Mouse (Mus musculus): ENCODE results near the gene 6030498E09Rik. TPM values are rescaled to one million over a fixed set of nuclear protein-coding genes. Genes with fewer than 3 reads are reported as not detected.

The 6030498E09Rik gene
- polyA plus RNA-seq (2015; fragmentation: Nextera tagmentation; extraction: Ambion mirVana): not detected in 2 replicates

DNA sequence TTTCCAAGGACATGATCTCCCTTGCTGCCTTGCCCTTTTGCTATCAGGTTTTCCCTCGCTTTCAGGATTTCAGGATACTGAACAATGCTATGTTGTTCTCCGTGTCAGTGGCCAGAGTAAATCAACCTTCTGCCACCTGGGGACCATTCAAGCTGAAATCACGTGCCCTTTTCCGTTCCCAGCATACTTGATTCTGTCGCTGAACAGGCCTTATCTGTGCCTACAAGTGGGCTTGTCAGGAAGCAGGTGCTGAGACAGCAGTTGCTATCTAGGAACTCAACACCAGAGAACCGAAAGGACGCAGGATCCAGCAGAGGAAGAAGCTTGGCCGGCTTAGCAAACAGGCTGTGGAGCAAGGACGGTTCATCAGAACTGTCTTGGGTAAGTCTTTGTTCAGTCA, at the start of gene 6030498E09Rik:
6030498E09Rik (plus strand) TSS at position 194 of the 400 bp plus-strand sequence.
- Histone ChIP-seq H3K9ac (no peak within 1 kb of the TSS), H3K4me1 (no peaks in the 10 kb centered on the region), H3K27me3 (replicated peaks) (no peaks in the 10 kb centered on the region), H3K36me3 (replicated peaks) (no peaks in the 10 kb centered on the region), H3K27ac (no peak within 1 kb of the TSS), H3K9me3 (no peaks in the 10 kb centered on the region), H3K4me3 (no peak within 1 kb of the TSS), H3K4me2 (no peak within 1 kb of the TSS)
- WGBS: 74% methylated on average over 9 of the region's 9 CpGs
- ATAC-seq (replicated peaks): no peak

DNA sequence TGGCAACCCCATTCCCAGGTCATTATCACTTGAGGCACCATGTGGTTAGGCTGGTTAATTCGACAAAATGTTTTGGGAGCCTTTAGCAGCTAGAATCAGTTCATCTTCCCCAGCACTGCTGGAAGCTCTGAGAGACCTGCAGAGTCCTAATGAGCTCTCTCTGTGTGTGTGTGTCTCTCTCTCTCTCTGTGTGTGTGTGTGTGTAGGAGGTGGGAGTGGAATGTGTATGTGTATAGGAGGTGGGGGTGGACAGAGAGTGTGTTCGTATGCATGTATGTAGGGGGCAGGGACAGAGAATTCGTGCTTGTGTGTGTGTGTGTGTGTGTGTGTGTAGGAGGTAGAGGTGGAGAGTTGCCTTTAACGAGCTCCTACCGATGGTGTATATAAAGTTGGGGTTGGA, 42.4 kb upstream of the 6030498E09Rik start:
- Histone ChIP-seq H3K27me3 (replicated peaks) (no peaks in the 10 kb centered on the region), H3K9me3 (no peaks in the 10 kb centered on the region), H3K9ac (no peak overlapping the region), H3K4me2 (no peak overlapping the region), H3K27ac (no peak overlapping the region), H3K4me1 (no peaks in the 10 kb centered on the region), H3K36me3 (replicated peaks) (no peaks in the 10 kb centered on the region), H3K4me3 (no peak overlapping the region)
- WGBS: 40% methylated on average over 5 of the region's 5 CpGs
- ATAC-seq (replicated peaks): no peak

DNA sequence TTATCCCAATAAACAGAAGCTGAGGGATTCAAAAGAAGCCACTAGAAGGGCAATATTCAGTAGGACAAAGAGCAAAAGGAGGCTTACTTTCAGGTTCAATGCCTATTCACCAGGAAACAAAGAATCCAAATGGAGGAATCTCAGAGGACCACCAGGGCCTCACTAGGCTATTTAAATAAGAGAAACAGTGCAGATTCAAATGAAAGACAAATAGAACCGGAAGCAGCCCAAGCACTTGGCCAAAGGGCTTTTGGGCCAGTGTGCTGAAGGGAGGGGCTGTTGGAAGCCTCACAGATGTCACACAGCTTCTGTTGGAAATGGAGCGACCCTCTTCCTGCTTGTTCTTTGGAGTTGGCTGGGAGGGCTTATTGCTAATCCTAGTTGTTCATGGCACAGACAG, 41.8 kb upstream of the 6030498E09Rik start:
- H3K4me3 ChIP-seq: no peak overlapping the region
- H3K36me3 ChIP-seq (replicated peaks): no peaks in the 10 kb centered on the region
- no peak overlapping the region for H3K9ac ChIP-seq
- no peak overlapping the region for H3K27ac ChIP-seq
- WGBS: 43% methylated on average over 2 of the region's 2 CpGs
- ATAC-seq (replicated peaks): 0 out of 2 replicates have a peak, but pooled peaks have one; percentile 22
- H3K27me3 ChIP-seq (replicated peaks): no peaks in the 10 kb centered on the region
- H3K9me3 ChIP-seq: no peaks in the 10 kb centered on the region
- no peaks in the 10 kb centered on the region for H3K4me1 ChIP-seq
- H3K4me2 ChIP-seq: no peak overlapping the region

DNA sequence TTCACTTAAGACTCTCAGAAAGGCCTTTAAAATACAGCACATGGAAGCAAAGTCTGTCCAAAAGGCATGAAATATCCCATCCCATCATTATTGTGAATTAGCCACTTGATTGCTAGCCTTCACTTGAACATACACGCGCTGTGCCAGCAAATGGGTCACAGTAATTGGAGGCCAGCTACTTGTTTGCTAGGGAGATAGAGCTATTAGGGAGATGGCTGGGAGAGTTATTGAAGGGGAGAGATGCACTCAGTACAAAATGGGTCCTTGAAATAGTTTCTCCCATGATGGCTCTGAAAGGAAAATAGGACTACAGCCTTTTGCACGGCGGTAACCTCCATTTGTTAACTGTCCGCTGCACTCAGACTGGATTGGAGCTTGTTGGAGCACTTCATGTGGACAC, 38.8 kb upstream of the 6030498E09Rik start:
- no peak for ATAC-seq (replicated peaks)
- no peaks in the 10 kb centered on the region for H3K27me3 ChIP-seq (replicated peaks)
- no peak overlapping the region for H3K9ac ChIP-seq
- H3K27ac ChIP-seq: no peak overlapping the region
- 92% methylated on average over 5 of the region's 5 CpGs for WGBS
- no peak overlapping the region for H3K4me3 ChIP-seq
- no peaks in the 10 kb centered on the region for H3K36me3 ChIP-seq (replicated peaks)
- H3K4me2 ChIP-seq: no peak overlapping the region
- no peaks in the 10 kb centered on the region for H3K4me1 ChIP-seq
- H3K9me3 ChIP-seq: no peaks in the 10 kb centered on the region

GRCm38 (mm10) chrX:38734916-38735880, 37.3 kb upstream of the 6030498E09Rik start:
- peak overlapping the region; percentile 28; the same call in 1 of the 2 replicates for H3K27ac ChIP-seq
- ATAC-seq (replicated peaks): peak; percentile 50; the same call in 1 of the 2 replicates
- 50% methylated on average over 13 of the region's 13 CpGs for WGBS
- H3K4me1 ChIP-seq: no peaks in the 10 kb centered on the region
- H3K4me2 ChIP-seq: no peak overlapping the region
- no peak overlapping the region for H3K9ac ChIP-seq
- no peak overlapping the region for H3K4me3 ChIP-seq
- H3K9me3 ChIP-seq: no peaks in the 10 kb centered on the region
- no peaks in the 10 kb centered on the region for H3K27me3 ChIP-seq (replicated peaks)
- H3K36me3 ChIP-seq (replicated peaks): no peaks in the 10 kb centered on the region

DNA sequence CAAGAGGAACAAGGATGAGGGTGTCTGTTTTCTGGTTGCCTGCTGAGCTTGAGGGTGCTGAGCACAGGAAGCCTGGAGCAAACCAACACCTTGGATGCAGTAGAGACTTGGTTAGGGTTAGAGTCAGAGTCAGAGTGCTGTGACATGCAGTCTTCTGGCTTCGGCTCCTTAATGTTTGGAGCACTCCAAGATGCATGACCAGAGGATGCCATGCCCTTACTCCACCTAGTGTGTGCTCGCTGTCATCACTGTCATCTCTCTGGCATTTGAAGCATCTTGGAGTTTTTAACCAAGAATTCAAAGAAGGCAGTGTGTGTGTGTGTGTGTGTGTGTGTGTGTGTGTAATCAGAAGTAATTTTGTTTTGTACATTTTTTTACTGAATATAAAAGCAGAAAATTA, 1.0 kb upstream of the 6030498E09Rik start:
- no peaks in the 10 kb centered on the region for H3K4me1 ChIP-seq
- H3K9me3 ChIP-seq: no peaks in the 10 kb centered on the region
- H3K27me3 ChIP-seq (replicated peaks): no peaks in the 10 kb centered on the region
- no peak overlapping the region for H3K4me2 ChIP-seq
- H3K9ac ChIP-seq: no peak overlapping the region
- H3K4me3 ChIP-seq: no peak overlapping the region
- WGBS: 85% methylated on average over 2 of the region's 2 CpGs
- ATAC-seq (replicated peaks): 0 out of 2 replicates have a peak, but pooled peaks have one; percentile 45
- no peaks in the 10 kb centered on the region for H3K36me3 ChIP-seq (replicated peaks)
- H3K27ac ChIP-seq: no peak overlapping the region

- peak; percentile 70 for ATAC-seq (replicated peaks)
- Histone ChIP-seq H3K27ac (no peak overlapping the region), H3K27me3 (replicated peaks) (no peaks in the 10 kb centered on the region), H3K9me3 (no peaks in the 10 kb centered on the region), H3K4me2 (no peak overlapping the region), H3K4me3 (no peak overlapping the region), H3K36me3 (replicated peaks) (no peaks in the 10 kb centered on the region), H3K9ac (no peak overlapping the region), H3K4me1 (no peaks in the 10 kb centered on the region)
- 31% methylated on average over 3 of the region's 3 CpGs for WGBS
These were observed 585 bp upstream of the 6030498E09Rik start for GRCm38 (mm10) chrX:38771886-38772285.

- Histone ChIP-seq H3K27me3 (replicated peaks) (no peaks in the 10 kb centered on the region), H3K4me2 (no peak overlapping the region), H3K4me3 (no peak overlapping the region), H3K27ac (no peak overlapping the region), H3K9me3 (no peaks in the 10 kb centered on the region), H3K9ac (no peak overlapping the region), H3K36me3 (replicated peaks) (no peaks in the 10 kb centered on the region), H3K4me1 (no peaks in the 10 kb centered on the region)
- WGBS: 78% methylated on average over 3 of the region's 3 CpGs
- no peak for ATAC-seq (replicated peaks)
These were observed 21.9 kb downstream of the 6030498E09Rik start for GRCm38 (mm10) chrX:38794373-38794772.

GRCm38 (mm10) chrX:38813934-38814333, 41.5 kb downstream of the 6030498E09Rik start:
- H3K36me3 ChIP-seq (replicated peaks): no peaks in the 10 kb centered on the region
- no peak overlapping the region for H3K4me2 ChIP-seq
- H3K9me3 ChIP-seq: no peaks in the 10 kb centered on the region
- no peak overlapping the region for H3K27ac ChIP-seq
- no peak overlapping the region for H3K9ac ChIP-seq
- WGBS: 49% methylated on average over 3 of the region's 3 CpGs
- H3K4me3 ChIP-seq: no peak overlapping the region
- no peaks in the 10 kb centered on the region for H3K4me1 ChIP-seq
- H3K27me3 ChIP-seq (replicated peaks): no peaks in the 10 kb centered on the region
- no peak for ATAC-seq (replicated peaks)

DNA sequence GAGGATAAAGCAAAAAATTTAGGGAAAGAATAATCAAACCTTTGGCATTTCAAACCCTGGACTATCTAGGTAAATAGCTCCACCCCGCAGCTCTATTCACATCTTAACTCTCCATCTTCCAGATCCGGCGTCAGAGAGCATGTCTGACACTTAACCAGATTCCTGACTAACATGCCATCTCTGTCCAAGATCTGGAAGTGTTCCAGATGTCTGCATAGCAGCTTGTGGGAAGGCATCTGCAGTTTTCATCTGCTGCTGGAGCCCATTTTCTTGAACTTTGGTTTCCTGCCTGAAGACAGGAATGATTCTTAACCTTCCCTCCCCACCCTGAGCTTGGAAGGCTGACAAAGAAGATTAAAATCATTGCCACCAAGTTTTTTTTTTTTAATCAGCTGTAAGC, 44.4 kb downstream of the 6030498E09Rik start:
- no peak overlapping the region for H3K4me3 ChIP-seq
- 79% methylated on average over 3 of the region's 3 CpGs for WGBS
- no peaks in the 10 kb centered on the region for H3K4me1 ChIP-seq
- ATAC-seq (replicated peaks): no peak
- H3K27ac ChIP-seq: no peak overlapping the region
- H3K36me3 ChIP-seq (replicated peaks): no peaks in the 10 kb centered on the region
- H3K9me3 ChIP-seq: no peaks in the 10 kb centered on the region
- H3K27me3 ChIP-seq (replicated peaks): no peaks in the 10 kb centered on the region
- no peak overlapping the region for H3K9ac ChIP-seq
- no peak overlapping the region for H3K4me2 ChIP-seq

- H3K4me3 ChIP-seq: no peak overlapping the region
- H3K9me3 ChIP-seq: no peaks in the 10 kb centered on the region
- 76% methylated on average over 1 of the region's 1 CpGs for WGBS
- H3K36me3 ChIP-seq (replicated peaks): no peaks in the 10 kb centered on the region
- no peak overlapping the region for H3K4me2 ChIP-seq
- H3K4me1 ChIP-seq: no peaks in the 10 kb centered on the region
- H3K27ac ChIP-seq: no peak overlapping the region
- H3K27me3 ChIP-seq (replicated peaks): no peaks in the 10 kb centered on the region
- no peak overlapping the region for H3K9ac ChIP-seq
- no peak for ATAC-seq (replicated peaks)
These were observed 186.1 kb downstream of the 6030498E09Rik start for GRCm38 (mm10) chrX:38958571-38958970.

DNA sequence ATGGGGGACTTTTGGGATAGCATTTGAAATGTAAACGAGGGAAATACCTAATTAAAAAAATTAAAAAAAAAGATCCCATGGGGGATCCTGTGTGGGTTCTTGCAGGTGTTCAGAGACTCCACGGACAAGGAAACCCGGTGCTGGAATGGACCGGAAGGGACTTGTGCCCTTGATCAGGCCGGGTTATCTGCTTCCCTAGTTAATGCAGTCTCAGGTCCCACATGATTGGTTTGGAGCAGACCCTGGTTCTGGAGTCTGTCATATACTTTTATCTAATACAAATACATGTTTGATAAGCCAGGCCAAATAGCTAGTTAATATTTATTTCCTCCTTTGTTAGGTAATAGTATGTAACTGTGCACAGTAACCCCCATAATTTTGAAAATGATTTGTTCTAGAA, 223.8 kb downstream of the 6030498E09Rik start:
- H3K36me3 ChIP-seq (replicated peaks): no peaks in the 10 kb centered on the region
- no peak overlapping the region for H3K4me3 ChIP-seq
- H3K9me3 ChIP-seq: no peaks in the 10 kb centered on the region
- ATAC-seq (replicated peaks): no peak
- no peaks in the 10 kb centered on the region for H3K4me1 ChIP-seq
- H3K27me3 ChIP-seq (replicated peaks): no peaks in the 10 kb centered on the region
- 91% methylated on average over 5 of the region's 5 CpGs for WGBS
- H3K27ac ChIP-seq: no peak overlapping the region
- no peak overlapping the region for H3K4me2 ChIP-seq
- no peak overlapping the region for H3K9ac ChIP-seq
